ENCODE assay signal across 9 mouse cellular contexts in the genomic region with DNA sequence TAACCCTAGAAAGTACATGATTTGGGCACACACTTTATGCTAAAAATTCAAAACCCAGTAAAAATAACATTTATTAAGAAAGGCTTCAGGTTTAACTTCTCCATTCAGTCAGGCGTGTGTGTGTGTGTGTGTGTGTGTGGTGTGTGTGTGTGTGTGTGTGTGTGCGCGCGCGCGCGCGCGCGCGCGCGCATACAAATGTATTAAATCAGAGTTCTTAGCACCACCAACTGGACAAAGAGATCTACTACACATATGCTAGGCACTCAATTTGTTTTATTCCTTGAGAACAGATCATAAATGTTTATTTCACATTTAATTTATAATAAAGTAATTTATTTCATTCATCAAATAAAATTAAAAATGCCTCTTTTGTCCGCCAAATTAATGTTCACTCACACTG. TPM values are rescaled to one million over a fixed set of nuclear protein-coding genes. Genes with fewer than 3 reads are reported as not detected.
DNase-seq lines count a peak whose midpoint lies in the region; ATAC-seq and TF ChIP-seq lines count a peak whose summit lies in the region.
"Had no signal": no experiment of that assay in that cellular context is flagged by ENCODE, and none has a peak within 500 bp of the region (broad histone marks: within the 10 kb centered on the region; RNA-seq: fewer than 3 reads in every experiment).

No protein-coding gene starts in this region.

- H3K4me3 ChIP-seq in cerebellum, adult 2 months (replicated peaks; ENCODE audit: insufficient read depth, low read depth, low read length) = no peak overlapping the region
- no peak overlapping the region for H3K4me3 ChIP-seq in kidney, embryonic 15.5 days (replicated peaks)

- no peak for ATAC-seq in kidney, embryonic 15.5 days (replicated peaks; ENCODE audit: low FRiP score)
- ATAC-seq in megakaryocyte-erythroid progenitor cell, adult 5-6 weeks (replicated peaks; ENCODE audit: low FRiP score, low TSS enrichment, poor library complexity, severe bottlenecking) = no peak
- ATAC-seq: midbrain, embryonic 16.5 days had no signal

- H3K9me3 ChIP-seq in kidney, embryonic 15.5 days (replicated peaks) = no peaks in the 10 kb centered on the region

- peaks cover 3% of the 10 kb centered on the region; the same call in 1 of the 2 replicates for H3K4me1 ChIP-seq in cerebellum, adult 2 months (ENCODE audit: control insufficient read depth, insufficient read depth, low read length)
- H3K4me1 ChIP-seq in kidney, embryonic 15.5 days = peaks cover 12% of the 10 kb centered on the region; the same call in 1 of the 2 replicates

- no peak overlapping the region for H3K9ac ChIP-seq in kidney, embryonic 15.5 days

- peak; percentile 28; the same call in 1 of the 2 replicates for TF ChIP-seq CTCF in cerebellum, adult 2 months (IDR thresholded peaks at IDR 0.05; ENCODE audit: borderline replicate concordance, insufficient read depth, low read depth, low read length)

- TF ChIP-seq POLR2A in cerebellum, adult 2 months (IDR thresholded peaks at IDR 0.05; ENCODE audit: borderline replicate concordance, insufficient read depth, low read length) = no peak

- peak in 1 of 2 experiments; percentile 40 for DNase-seq in cerebellum, adult 2 months
- DNase-seq in cerebellum, adult 11-12 months = no peak
- DNase-seq in kidney, postnatal 4 days = peak; percentile 18 to 45
- peak; percentile 36 for DNase-seq in thymus, postnatal 4 days
- no peak for DNase-seq in thymus, adult 18-20 months
- DNase-seq in MN1 (ENCODE audit: low spot score) = no peak

- H3K27me3 ChIP-seq in cerebellum, adult 2 months (ENCODE audit: control insufficient read depth, insufficient read depth, low read length) = no peaks in the 10 kb centered on the region
- H3K27me3 ChIP-seq in kidney, embryonic 15.5 days = no peaks in the 10 kb centered on the region

- no peak overlapping the region for H3K4me2 ChIP-seq in kidney, embryonic 15.5 days

- 73% methylated on average over 14 of the region's 14 CpGs for WGBS in cerebellum, adult 2 months
- WGBS in kidney, embryonic 15.5 days = 82% methylated on average over 14 of the region's 14 CpGs

- H3K36me3 ChIP-seq in kidney, embryonic 15.5 days = no peaks in the 10 kb centered on the region

- H3K27ac ChIP-seq in cerebellum, adult 2 months (ENCODE audit: insufficient read depth, low read length) = no peak overlapping the region
- H3K27ac ChIP-seq in kidney, embryonic 15.5 days = no peak overlapping the region

RNA-seq across cellular contexts. Expression of a gene that starts 45.5 kb away (rescaled TPM):
- polyA plus RNA-seq in cerebellum, adult 2 months (2012; rRNA removed) = 0.65 and 0.84 TPM in 2 replicates
- 10.7 and 12.7 TPM in 2 replicates for polyA plus RNA-seq in kidney, embryonic 15.5 days (2015; fragmentation: Nextera tagmentation; extraction: Ambion mirVana)
- total RNA-seq in megakaryocyte-erythroid progenitor cell, adult 5-6 weeks (2014; fragmentation: Nextera tagmentation) = 1.2 and 3.5 TPM in 2 replicates
- 3.9 and 14.2 TPM in 2 replicates for total RNA-seq in megakaryocyte-erythroid progenitor cell, adult 5-6 weeks (2017)

RNA-seq across cellular contexts. Expression of a gene that starts 45.6 kb away (rescaled TPM):
- 20.7 and 23.0 TPM in 2 replicates for polyA plus RNA-seq in cerebellum, adult 2 months (2012; rRNA removed)
- polyA plus RNA-seq in kidney, embryonic 15.5 days (2015; fragmentation: Nextera tagmentation; extraction: Ambion mirVana) = 59.2 and 59.3 TPM in 2 replicates
- 52.8 and 60.8 TPM in 2 replicates for total RNA-seq in megakaryocyte-erythroid progenitor cell, adult 5-6 weeks (2014; fragmentation: Nextera tagmentation)
- total RNA-seq in megakaryocyte-erythroid progenitor cell, adult 5-6 weeks (2017) = 15.5 and 22.1 TPM in 2 replicates

Comparison
In these comparisons a context has a peak if more than half of its experiments do, and no peak if none do; other contexts are left out.
1. DNase-seq: peak in kidney, postnatal 4 days (2 of 2) and thymus, postnatal 4 days (single experiment); none in cerebellum, adult 11-12 months (single experiment), thymus, adult 18-20 months (0 of 2) and MN1 (single experiment).